Mouse (Mus musculus) C3H10T1/2 (cell line): ENCODE results near the gene Olfr92. TPM values are rescaled to one million over a fixed set of nuclear protein-coding genes. Genes with fewer than 3 reads are reported as not detected.

Experiments
- polyA plus RNA-seq, 2 experiments: library from polyadenylated mRNA; unstranded; fragments of >200 nt; fragmentation: generic; extraction: Trizol; gene quantifications; one replicate each; pipeline ENCODE4 v1.2.1; 2012; ENCODE audit warnings: missing spikeins in 2 of 2

Gene Olfr92
- not detected for polyA plus RNA-seq

GRCm38 (mm10) chr17:37119988-37120387 lies at the start of gene Olfr92:
Gene Olfr92, minus strand, starts transcription at chr17:37120088.

GRCm38 (mm10) chr17:37161394-37161793 lies 41.5 kb upstream of the Olfr92 start, which contains the start of gene Olfr93:
Gene Olfr93, minus strand, starts transcription at chr17:37161494.

GRCm38 (mm10) chr17:37098178-37098577 lies 21.7 kb downstream of the Olfr92 start, which contains the start of gene Olfr91:
Gene Olfr91, minus strand, starts transcription at chr17:37098278.

GRCm38 (mm10) chr17:37088399-37088798 lies 31.5 kb downstream of the Olfr92 start, which contains the start of gene Olfr90:
Gene Olfr90, minus strand, starts transcription at chr17:37088499.

Other genes starting within 250 kb of the Olfr92 start
- gene Trim40, start 230.0 kb downstream of the Olfr92 start, polyA plus RNA-seq = not detected
- not detected for gene Trim31, start 222.0 kb downstream of the Olfr92 start, polyA plus RNA-seq
- under 1 TPM; 0.05 to 0.08 TPM for gene Rnf39, start 177.2 kb downstream of the Olfr92 start, polyA plus RNA-seq
- gene Ppp1r11, start 168.3 kb downstream of the Olfr92 start, polyA plus RNA-seq = 100 to 1,000 TPM; 197 to 372 TPM
- 100 to 1,000 TPM in 1 of 2 experiments, 10 to 100 TPM in 1; 84.4 to 119 TPM for gene Znrd1, start 161.5 kb downstream of the Olfr92 start, polyA plus RNA-seq
- gene Znrd1as, start 161.5 kb downstream of the Olfr92 start, polyA plus RNA-seq = 1 to 10 TPM in 1 of 2 experiments, under 1 TPM in 1; 0.77 to 7.1 TPM
- not detected for gene 2410137M14Rik, start 138.9 kb downstream of the Olfr92 start, polyA plus RNA-seq
- under 1 TPM in 1 of 2 experiments, not detected in 1; 0.40 TPM for gene H2-M5, start 130.6 kb downstream of the Olfr92 start, polyA plus RNA-seq
- 1 to 10 TPM; 4.6 to 6.5 TPM for gene Zfp57, start 118.9 kb downstream of the Olfr92 start, polyA plus RNA-seq
- under 1 TPM in 1 of 2 experiments, not detected in 1; 0.04 TPM for gene Mog, start 96.7 kb downstream of the Olfr92 start, polyA plus RNA-seq
- 10 to 100 TPM in 1 of 2 experiments, 1 to 10 TPM in 1; 2.5 to 13.3 TPM for gene Gabbr1, start 74.1 kb downstream of the Olfr92 start, polyA plus RNA-seq
- gene Olfr90, start 31.6 kb downstream of the Olfr92 start, polyA plus RNA-seq = not detected
- gene Olfr91, start 21.8 kb downstream of the Olfr92 start, polyA plus RNA-seq = not detected
- not detected for gene Olfr93, start 41.4 kb upstream of the Olfr92 start, polyA plus RNA-seq
- gene Ubd, start 73.8 kb upstream of the Olfr92 start, polyA plus RNA-seq = under 1 TPM in 1 of 2 experiments, not detected in 1; 0.34 TPM
- not detected for gene Olfr94, start 80.9 kb upstream of the Olfr92 start, polyA plus RNA-seq
- not detected for gene Olfr95, start 93.0 kb upstream of the Olfr92 start, polyA plus RNA-seq
- gene Olfr96, start 100.1 kb upstream of the Olfr92 start, polyA plus RNA-seq = not detected
- not detected for gene Olfr97, start 117.2 kb upstream of the Olfr92 start, polyA plus RNA-seq
- gene Olfr98, start 143.7 kb upstream of the Olfr92 start, polyA plus RNA-seq = not detected
- gene H2-M3, start 150.1 kb upstream of the Olfr92 start, polyA plus RNA-seq = 1 to 10 TPM in 1 of 2 experiments, under 1 TPM in 1; 0.35 to 4.0 TPM
- gene Olfr99, start 163.4 kb upstream of the Olfr92 start, polyA plus RNA-seq = not detected
- not detected for gene Olfr101, start 184.2 kb upstream of the Olfr92 start, polyA plus RNA-seq
- not detected for gene Olfr102, start 197.0 kb upstream of the Olfr92 start, polyA plus RNA-seq
- not detected for gene Olfr103, start 219.6 kb upstream of the Olfr92 start, polyA plus RNA-seq
- not detected for gene Olfr104-ps, start 239.5 kb upstream of the Olfr92 start, polyA plus RNA-seq